Mouse (Mus musculus): Measurements from ENCODE around the gene Thap4.

DNA sequence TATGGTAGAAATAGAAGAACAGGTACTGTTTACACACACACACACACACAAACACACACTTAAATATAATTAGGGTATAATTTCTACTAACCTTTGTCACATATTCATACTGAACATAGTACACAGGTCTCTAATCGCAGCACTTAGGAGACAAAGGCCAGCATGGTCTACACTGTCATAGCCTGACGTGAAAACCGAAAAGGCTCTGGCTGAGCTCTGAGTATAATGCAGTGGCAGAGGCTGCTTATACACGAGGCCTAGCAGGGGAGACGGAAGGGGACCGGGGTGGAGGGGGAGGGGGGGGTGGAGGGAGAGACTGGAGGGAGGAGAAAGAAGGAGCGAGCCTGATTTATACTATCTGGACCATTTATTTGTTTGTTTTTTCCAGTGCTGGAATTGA lies 33.1 kb downstream of the Thap4 start:
- no peak for TF ChIP-seq CTCF (IDR thresholded peaks at IDR 0.05; ENCODE audit: borderline replicate concordance, insufficient read depth, low read length)
- no peak for TF ChIP-seq POLR2A (IDR thresholded peaks at IDR 0.05; ENCODE audit: low read depth, low read length)
